Mouse (Mus musculus) limb, embryonic 12.5 days (tissue): Measurements from ENCODE around the gene P3h2. TPM values are rescaled to one million over a fixed set of nuclear protein-coding genes. Genes with fewer than 3 reads are reported as not detected.
A peak's percentile ranks its signal among the peaks of the same experiment; 100 is the strongest.

Experiments
- ATAC-seq: fragments of 200-750 bp; cut with Nextera tagmentation; 2 replicates; pipeline ENCODE4 v1.8.0; 2017; ENCODE audit warnings: low read depth, moderate TSS enrichment; ENCODE audit not compliant: insufficient number of reproducible peaks, insufficient read depth, low FRiP score, low TSS enrichment
- H3K27ac ChIP-seq: fragments of 300-500 bp; sonication (generic); 2 replicates; pipeline ENCODE4 v1.5.1; 2016; ENCODE audit warnings: mild to moderate bottlenecking, moderate library complexity
- H3K27me3 ChIP-seq: fragments of 300-500 bp; sonication (generic); 2 replicates; pipeline ENCODE4 v1.6.1; 2016; ENCODE audit warnings: mild to moderate bottlenecking, moderate library complexity
- H3K36me3 ChIP-seq: fragments of 300-500 bp; sonication (generic); 2 replicates; pipeline ENCODE4 v1.6.1; 2016; ENCODE audit warnings: mild to moderate bottlenecking, moderate library complexity
- H3K4me1 ChIP-seq: fragments of 300-500 bp; sonication (generic); replicated peaks from 2 replicates; pipeline ENCODE4 v1.6.1; 2016
- H3K4me2 ChIP-seq: fragments of 300-500 bp; sonication (generic); 2 replicates; pipeline ENCODE4 v1.6.1; 2016; ENCODE audit warnings: mild to moderate bottlenecking, moderate library complexity
- H3K4me3 ChIP-seq: fragments of 300-500 bp; sonication (generic); replicated peaks from 2 replicates; pipeline ENCODE4 v1.5.1; 2016; ENCODE audit warnings: mild to moderate bottlenecking
- H3K9ac ChIP-seq: fragments of 300-500 bp; sonication (generic); replicated peaks from 2 replicates; pipeline ENCODE4 v1.6.1; 2016; ENCODE audit warnings: mild to moderate bottlenecking, moderate library complexity
- H3K9me3 ChIP-seq: fragments of 300-500 bp; sonication (generic); 2 replicates; pipeline ENCODE4 v1.6.1; 2016; ENCODE audit warnings: mild to moderate bottlenecking, moderate library complexity
- WGBS: fragments of 180-500 bp; shearing (Covaris S2); methylation state at CpG from one replicate; pipeline ENCODE4 v1.1.7; 2016; 5-methylcytosine and 5-hydroxymethylcytosine counted together
- polyA plus RNA-seq: library from polyadenylated mRNA; unstranded; fragments of >200 nt; fragmentation: Nextera tagmentation; extraction: Ambion mirVana; gene quantifications from 2 replicates; pipeline ENCODE4 v1.2.1, GENCODE M21; 2016

P3h2 gene
- polyA plus RNA-seq, 1 experiment from 2014 or later, result 2.0 TPM

DNA sequence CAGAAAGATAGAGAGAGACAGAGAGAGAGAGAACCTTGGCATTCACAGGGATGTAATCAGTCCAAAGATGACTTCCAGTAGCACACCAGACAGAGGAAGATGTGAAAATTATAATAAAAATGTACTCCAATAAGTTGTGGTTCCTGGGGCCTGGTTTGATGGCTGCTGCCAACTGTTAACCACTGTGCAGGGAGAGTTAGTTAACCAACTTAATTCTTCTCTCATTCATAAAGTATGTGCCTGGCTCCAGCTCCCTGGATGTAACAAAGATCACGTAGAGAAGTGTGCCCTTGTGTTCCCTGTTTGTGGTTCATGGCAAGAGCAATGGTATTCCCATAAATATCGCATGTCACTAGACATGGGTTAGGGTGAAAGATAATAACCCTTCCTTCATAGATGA is 128.4 kb downstream of the P3h2 start:
- H3K4me1 ChIP-seq, result no peaks in the 10 kb centered on the region
- WGBS, result 73% methylated on average over 2 of the region's 2 CpGs
- no peak overlapping the region for H3K4me3 ChIP-seq
- H3K27ac ChIP-seq, result no peak overlapping the region
- H3K9ac ChIP-seq, result no peak overlapping the region
- H3K27me3 ChIP-seq, result no peaks in the 10 kb centered on the region
- H3K4me2 ChIP-seq, result no peak overlapping the region
- no peaks in the 10 kb centered on the region for H3K9me3 ChIP-seq
- no peak for ATAC-seq
- no peaks in the 10 kb centered on the region for H3K36me3 ChIP-seq

GRCm38 (mm10) chr16:25971285-25971684 is 134.3 kb downstream of the P3h2 start:
- Histone ChIP-seq H3K4me1 (no peaks in the 10 kb centered on the region), H3K27me3 (no peaks in the 10 kb centered on the region), H3K4me2 (no peak overlapping the region), H3K36me3 (no peaks in the 10 kb centered on the region), H3K9ac (no peak overlapping the region), H3K27ac (no peak overlapping the region), H3K4me3 (no peak overlapping the region), H3K9me3 (no peaks in the 10 kb centered on the region)
- ATAC-seq, result no peak
- 89% methylated on average over 7 of the region's 7 CpGs for WGBS

DNA sequence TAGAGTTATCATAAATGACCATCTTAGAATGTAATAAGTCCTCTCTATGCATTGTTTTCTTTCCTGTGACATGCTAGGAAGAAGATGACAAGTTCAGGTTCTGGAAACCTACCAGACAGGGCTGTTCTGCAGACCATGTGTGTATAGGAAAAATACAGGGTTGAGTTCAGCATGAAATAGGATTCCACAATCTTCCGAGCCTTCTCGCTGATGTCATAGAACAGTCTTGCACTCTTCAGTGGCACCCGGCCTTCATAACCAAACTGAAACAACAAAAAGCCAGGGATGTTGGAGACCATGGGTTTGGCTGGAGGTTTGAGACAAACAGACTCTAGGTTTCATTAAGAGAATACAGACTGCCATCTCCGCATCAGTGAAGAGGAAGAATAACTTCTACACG is 134.9 kb downstream of the P3h2 start:
- Histone ChIP-seq H3K4me3 (no peak overlapping the region), H3K4me2 (no peak overlapping the region), H3K27ac (no peak overlapping the region), H3K27me3 (no peaks in the 10 kb centered on the region), H3K9me3 (no peaks in the 10 kb centered on the region), H3K36me3 (no peaks in the 10 kb centered on the region), H3K9ac (no peak overlapping the region), H3K4me1 (no peaks in the 10 kb centered on the region)
- ATAC-seq, result no peak
- 89% methylated on average over 5 of the region's 5 CpGs for WGBS

DNA sequence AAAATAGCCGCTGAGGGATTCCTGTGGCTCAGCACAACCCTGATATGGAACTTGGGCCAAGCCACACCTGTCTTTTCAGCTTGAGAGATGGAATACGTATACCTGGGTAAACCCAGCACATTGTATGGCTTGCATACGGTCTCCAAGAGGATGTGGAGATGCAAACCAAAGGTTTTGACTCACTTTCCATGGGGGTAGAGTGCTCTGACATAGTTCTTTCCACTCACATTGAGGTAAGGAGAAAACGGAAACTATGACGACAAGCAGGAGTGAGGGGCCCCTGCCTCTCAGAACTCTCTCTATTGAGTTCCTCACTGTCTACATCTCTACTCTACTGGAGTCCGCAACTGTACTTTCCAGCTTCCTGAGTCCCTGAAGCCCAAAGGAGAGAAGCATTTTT is 135.4 kb downstream of the P3h2 start:
- H3K4me2 ChIP-seq, result no peak overlapping the region
- no peaks in the 10 kb centered on the region for H3K4me1 ChIP-seq
- no peaks in the 10 kb centered on the region for H3K36me3 ChIP-seq
- 86% methylated on average over 6 of the region's 6 CpGs for WGBS
- H3K9me3 ChIP-seq, result no peaks in the 10 kb centered on the region
- no peak overlapping the region for H3K27ac ChIP-seq
- no peak for ATAC-seq
- no peaks in the 10 kb centered on the region for H3K27me3 ChIP-seq
- H3K4me3 ChIP-seq, result no peak overlapping the region
- no peak overlapping the region for H3K9ac ChIP-seq

DNA sequence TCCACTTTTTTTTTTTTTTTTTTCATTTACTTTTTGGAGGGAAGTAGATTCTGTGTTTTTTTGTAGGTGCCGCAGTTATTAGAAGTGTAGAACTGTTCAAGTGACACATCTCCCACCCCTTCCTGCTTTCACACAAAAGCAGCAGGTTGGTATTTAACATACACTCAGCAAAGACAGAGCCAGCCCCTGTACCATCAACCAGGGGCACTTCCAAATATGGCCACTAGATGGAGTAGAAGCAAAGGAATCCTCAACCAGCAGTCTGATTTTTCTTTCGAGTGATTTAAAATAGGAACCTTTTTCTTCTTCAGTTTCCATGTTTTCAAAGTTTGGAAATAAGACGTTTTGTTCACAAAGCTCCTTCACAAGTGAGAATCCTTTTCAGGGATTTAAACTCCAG is 138.3 kb downstream of the P3h2 start:
- no peak for ATAC-seq
- Histone ChIP-seq H3K4me2 (no peak overlapping the region), H3K4me3 (no peak overlapping the region), H3K4me1 (no peaks in the 10 kb centered on the region), H3K27ac (no peak overlapping the region), H3K9ac (no peak overlapping the region), H3K36me3 (no peaks in the 10 kb centered on the region), H3K27me3 (no peaks in the 10 kb centered on the region), H3K9me3 (no peaks in the 10 kb centered on the region)
- 24% methylated on average over 3 of the region's 3 CpGs for WGBS

- Histone ChIP-seq H3K4me3 (no peak overlapping the region), H3K9ac (no peak overlapping the region), H3K9me3 (no peaks in the 10 kb centered on the region), H3K27ac (no peak overlapping the region), H3K4me1 (no peaks in the 10 kb centered on the region), H3K36me3 (no peaks in the 10 kb centered on the region), H3K4me2 (no peak overlapping the region), H3K27me3 (no peaks in the 10 kb centered on the region)
- no peak for ATAC-seq
- WGBS, result 22% methylated on average over 3 of the region's 3 CpGs
Observed at GRCm38 (mm10) chr16:25963856-25964255, 141.7 kb downstream of the P3h2 start.

GRCm38 (mm10) chr16:25960345-25960744 is 145.2 kb downstream of the P3h2 start:
- Histone ChIP-seq H3K27ac (no peak overlapping the region), H3K27me3 (no peaks in the 10 kb centered on the region), H3K36me3 (no peaks in the 10 kb centered on the region), H3K4me1 (no peaks in the 10 kb centered on the region), H3K4me3 (no peak overlapping the region), H3K9ac (no peak overlapping the region), H3K4me2 (no peak overlapping the region), H3K9me3 (no peaks in the 10 kb centered on the region)
- 95% methylated on average over 7 of the region's 7 CpGs for WGBS
- no peak for ATAC-seq

DNA sequence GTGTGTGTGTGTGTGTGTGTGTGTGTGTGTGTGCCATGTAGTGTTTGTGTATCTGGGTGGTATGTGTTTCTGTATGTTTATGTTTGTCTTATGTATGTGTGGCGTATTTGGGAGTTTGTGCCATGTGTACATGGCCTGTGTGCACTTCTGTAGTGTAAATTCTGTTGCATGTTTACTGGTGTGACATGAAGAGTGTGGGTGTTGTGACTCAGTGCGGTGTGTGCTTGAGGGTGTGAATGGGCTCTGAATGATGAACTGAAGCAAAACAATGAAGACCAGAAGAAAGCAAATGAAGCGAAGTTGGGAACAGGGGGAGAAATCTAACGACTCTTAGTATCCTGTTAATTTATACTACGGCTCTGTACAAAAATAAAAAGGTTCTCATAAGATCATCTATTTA is 145.7 kb downstream of the P3h2 start:
- H3K9ac ChIP-seq, result no peak overlapping the region
- H3K4me2 ChIP-seq, result no peak overlapping the region
- no peak overlapping the region for H3K27ac ChIP-seq
- H3K36me3 ChIP-seq, result no peaks in the 10 kb centered on the region
- H3K4me1 ChIP-seq, result peaks cover 2% of the 10 kb centered on the region
- no peak for ATAC-seq
- 90% methylated on average over 5 of the region's 5 CpGs for WGBS
- H3K4me3 ChIP-seq, result no peak overlapping the region
- H3K27me3 ChIP-seq, result no peaks in the 10 kb centered on the region
- H3K9me3 ChIP-seq, result no peaks in the 10 kb centered on the region

DNA sequence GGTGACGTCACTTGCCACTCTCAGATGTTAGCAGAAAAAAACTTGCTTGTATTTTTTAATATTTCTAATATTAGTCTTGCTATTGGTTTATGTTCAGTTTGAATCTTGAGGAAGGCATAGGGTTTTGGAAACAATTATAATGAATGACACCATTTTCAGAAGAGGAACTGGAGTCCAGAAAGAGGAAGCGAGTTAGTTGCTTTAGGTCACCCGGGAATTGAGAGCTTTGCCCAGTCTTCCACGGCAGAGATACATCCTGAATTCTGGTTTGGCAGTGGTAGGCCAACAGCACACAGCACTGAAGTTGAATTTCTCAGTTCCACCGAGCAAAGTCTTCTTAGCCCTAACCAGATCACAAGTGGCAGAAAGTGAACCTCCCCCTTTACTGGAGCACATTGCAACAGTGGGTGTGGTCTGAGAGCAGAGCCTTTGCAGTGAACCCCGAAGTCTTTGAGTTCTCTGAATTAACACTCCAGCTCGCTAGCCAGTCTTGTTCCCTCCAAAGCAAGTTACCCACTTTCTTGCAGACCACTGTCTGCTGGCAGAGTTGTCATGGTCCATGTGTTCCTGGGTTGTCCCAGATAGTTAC is 146.8 kb downstream of the P3h2 start:
- Histone ChIP-seq H3K9me3 (no peaks in the 10 kb centered on the region), H3K9ac (no peak overlapping the region), H3K27ac (no peak overlapping the region), H3K4me3 (no peak overlapping the region), H3K27me3 (no peaks in the 10 kb centered on the region), H3K36me3 (no peaks in the 10 kb centered on the region), H3K4me2 (no peak overlapping the region), H3K4me1 (peaks cover 9% of the 10 kb centered on the region)
- ATAC-seq, result no peak
- WGBS, result 77% methylated on average over 7 of the region's 7 CpGs

DNA sequence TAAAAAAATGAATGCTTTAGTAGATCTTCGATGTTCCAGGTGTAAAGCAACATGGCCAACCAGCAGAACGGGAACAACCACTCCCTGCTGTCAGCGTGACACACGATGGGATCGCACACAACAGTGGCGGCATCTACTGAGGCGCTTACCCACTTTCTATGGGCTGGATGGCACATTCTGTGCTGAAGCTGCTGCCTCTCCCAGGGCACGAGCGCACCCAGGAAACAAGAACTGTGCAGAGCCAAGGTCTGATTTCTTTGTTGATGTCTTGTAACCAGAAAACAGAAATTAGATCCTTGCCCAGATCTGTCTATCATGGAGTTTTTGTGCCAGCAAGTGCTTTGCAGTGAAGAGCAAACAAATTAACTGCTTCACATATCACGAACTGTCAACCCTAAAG is 147.4 kb downstream of the P3h2 start:
- no peak overlapping the region for H3K4me3 ChIP-seq
- WGBS, result 94% methylated on average over 10 of the region's 10 CpGs

GRCm38 (mm10) chr16:25956831-25957230 is 148.8 kb downstream of the P3h2 start:
- no peaks in the 10 kb centered on the region for H3K36me3 ChIP-seq
- no peaks in the 10 kb centered on the region for H3K27me3 ChIP-seq
- H3K4me1 ChIP-seq, result peaks cover 11% of the 10 kb centered on the region
- no peak for ATAC-seq
- H3K9ac ChIP-seq, result no peak overlapping the region
- H3K27ac ChIP-seq, result no peak overlapping the region
- 90% methylated on average over 6 of the region's 6 CpGs for WGBS
- H3K9me3 ChIP-seq, result no peaks in the 10 kb centered on the region
- H3K4me3 ChIP-seq, result no peak overlapping the region
- no peak overlapping the region for H3K4me2 ChIP-seq

More for the DNA sequence above, 147.4 kb downstream of the P3h2 start:
- Histone ChIP-seq H3K27me3 (no peaks in the 10 kb centered on the region), H3K9ac (no peak overlapping the region), H3K27ac (no peak overlapping the region), H3K4me1 (peaks cover 11% of the 10 kb centered on the region), H3K4me2 (no peak overlapping the region), H3K36me3 (no peaks in the 10 kb centered on the region), H3K9me3 (no peaks in the 10 kb centered on the region)
- no peak for ATAC-seq

- H3K9me3 ChIP-seq, result no peaks in the 10 kb centered on the region
- no peak overlapping the region for H3K4me3 ChIP-seq
- H3K9ac ChIP-seq, result no peak overlapping the region
- ATAC-seq, result peak; percentile 26; the same call in 1 of the 2 replicates
- H3K4me2 ChIP-seq, result no peak overlapping the region
- H3K36me3 ChIP-seq, result no peaks in the 10 kb centered on the region
- H3K27me3 ChIP-seq, result no peaks in the 10 kb centered on the region
- 64% methylated on average over 3 of the region's 3 CpGs for WGBS
- H3K4me1 ChIP-seq, result peaks cover 11% of the 10 kb centered on the region
- peak overlapping the region; percentile 64; the same call in 1 of the 2 replicates for H3K27ac ChIP-seq
Observed at GRCm38 (mm10) chr16:25954614-25955013, 151.0 kb downstream of the P3h2 start.
